Mouse (Mus musculus) testis, postnatal 10 days (tissue): ENCODE measurements around the gene Ttc7b.

Source experiments
- DNase-seq: peaks from one replicate; pipeline ENCODE4 v3.0.0; 2021; ENCODE audit warnings: low spot score

Gene Ttc7b

DNA sequence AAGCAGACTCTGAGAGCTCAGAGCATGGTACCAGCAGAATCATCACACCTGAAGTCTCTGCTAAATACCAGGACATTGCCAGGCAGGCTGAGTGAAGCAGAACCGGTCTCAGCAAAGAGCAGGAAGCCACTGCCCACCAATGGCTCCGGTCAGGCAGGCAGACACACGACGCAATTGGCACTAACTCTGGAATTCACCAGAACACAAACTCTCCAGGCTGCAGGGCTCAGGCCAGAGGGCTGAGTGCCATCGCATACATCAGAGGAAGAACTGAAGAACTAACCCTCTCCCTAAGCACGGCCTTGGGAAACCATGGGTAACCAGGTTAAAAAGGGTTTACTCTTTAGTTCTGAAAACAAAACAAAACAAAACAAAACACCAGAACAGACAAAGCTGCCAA, 73.5 kb downstream of the Ttc7b start:
- DNase-seq = no peak

DNA sequence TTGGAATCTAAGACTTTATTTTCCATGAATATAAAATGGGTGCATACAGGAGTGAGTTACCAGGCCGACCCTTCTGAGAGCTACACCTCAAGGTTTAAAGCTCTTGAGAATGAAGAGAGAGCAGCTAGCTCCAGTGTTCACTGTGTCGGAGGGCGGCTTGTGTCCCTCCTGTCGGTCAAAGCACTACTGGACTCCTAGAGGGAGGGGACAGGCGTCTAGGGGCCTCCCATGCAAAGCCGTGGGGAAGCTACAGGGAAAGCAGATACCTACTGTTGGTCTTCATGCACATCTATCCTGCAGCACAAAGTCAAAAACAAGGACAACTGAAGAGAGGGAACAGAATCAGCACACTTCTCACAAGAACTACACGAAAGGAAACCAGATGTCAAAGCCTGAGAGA, 74.9 kb downstream of the Ttc7b start:
- DNase-seq = no peak

DNA sequence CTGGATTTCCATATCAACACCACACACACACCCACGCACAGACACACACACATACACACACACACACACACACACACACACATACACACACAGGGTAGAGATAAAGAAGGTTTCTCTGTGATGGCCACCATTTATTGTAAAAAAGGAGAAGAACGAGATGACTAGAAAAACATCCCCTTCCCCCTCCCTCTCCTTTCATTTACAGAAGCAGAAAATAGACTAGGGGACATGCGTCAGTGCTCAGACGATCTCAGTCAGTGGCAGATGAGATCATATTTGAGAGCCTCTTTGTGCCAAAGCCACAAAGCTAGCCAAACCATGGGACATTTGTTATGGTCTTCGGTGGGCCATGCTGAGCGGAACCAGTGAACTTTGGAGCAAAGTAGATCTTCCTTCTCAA, 75.4 kb downstream of the Ttc7b start:
- DNase-seq = no peak

DNA sequence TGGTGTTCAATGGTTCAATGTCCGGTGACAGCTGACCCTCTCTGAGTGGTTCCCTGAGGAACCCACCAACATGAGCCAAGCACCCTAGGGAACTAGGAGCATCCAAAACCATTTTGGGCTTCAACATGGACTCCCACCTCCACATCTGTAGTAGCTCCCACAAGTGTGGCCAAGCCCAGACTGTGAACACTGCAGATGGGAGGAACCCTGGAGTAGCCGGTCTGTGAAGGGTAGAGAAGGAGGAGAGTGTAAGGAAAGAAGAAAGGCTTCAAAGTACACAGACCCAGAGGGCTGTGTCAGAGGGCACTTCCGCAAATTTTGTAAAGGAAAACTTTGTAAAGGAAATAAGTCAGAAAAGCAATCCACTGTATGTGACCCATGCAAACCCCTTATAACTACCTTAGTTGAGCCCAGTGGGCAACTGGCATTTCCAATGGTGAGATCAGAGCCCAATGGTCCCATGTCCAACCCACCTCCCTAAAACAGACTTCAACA, 75.9 kb downstream of the Ttc7b start:
- DNase-seq = no peak

DNA sequence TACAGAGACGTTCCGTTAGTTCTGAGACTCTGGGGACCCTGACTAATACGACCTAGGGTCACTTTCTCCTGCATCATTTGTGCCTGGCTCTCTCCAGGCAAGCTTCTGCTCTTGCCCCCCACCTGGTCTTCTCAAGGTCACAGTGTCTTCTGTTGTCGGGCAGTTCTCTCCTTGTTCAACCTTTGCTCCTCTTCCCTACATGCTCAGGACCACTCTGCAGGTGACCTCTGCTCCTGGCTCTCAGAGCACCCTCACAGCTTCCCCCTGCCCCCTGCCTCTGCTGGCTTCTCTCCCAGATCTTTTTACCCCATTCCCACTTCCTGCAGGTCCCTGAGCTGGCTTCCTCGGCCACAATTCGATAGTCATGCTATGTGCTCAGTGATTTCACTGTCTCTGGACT, 77.2 kb downstream of the Ttc7b start:
- no peak for DNase-seq

DNA sequence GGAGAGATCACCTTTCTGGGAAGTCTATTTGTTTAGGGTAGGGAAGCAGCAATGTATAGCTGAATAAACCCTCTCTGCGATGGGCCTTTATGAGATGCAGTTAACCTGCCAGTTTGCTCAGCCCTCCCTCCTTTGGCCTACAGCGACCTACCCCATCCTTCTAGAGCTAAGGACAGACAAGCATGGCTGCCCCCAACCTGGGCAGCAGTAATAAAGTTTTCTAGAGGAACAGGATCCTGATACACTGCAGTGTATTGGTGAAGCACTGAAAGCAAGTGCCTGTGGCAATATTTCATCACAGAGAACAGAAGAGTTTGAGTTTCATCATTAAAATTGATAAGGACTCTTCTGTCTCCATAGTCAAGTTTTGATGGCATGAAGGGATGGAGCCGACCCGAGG, 79.0 kb downstream of the Ttc7b start:
- no peak for DNase-seq

DNA sequence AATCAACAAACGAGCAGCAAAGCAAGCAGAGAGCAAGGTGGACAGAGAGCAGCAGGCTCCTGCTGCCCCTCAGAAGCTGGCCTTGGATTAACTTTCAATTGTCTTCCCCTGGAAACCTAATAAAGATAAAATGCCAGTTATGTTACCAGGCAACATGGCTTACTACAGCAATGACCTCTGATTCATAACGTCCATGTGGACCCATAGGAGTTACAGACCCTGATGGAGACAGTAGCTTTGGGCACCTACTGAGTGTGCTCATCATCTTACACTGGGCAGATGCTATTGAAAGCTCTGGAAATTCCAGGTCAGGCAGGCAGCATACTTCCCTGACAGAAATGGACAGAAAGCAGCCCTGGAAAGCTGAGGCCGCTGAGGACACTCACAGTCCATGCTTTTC, 80.7 kb downstream of the Ttc7b start:
- no peak for DNase-seq

DNA sequence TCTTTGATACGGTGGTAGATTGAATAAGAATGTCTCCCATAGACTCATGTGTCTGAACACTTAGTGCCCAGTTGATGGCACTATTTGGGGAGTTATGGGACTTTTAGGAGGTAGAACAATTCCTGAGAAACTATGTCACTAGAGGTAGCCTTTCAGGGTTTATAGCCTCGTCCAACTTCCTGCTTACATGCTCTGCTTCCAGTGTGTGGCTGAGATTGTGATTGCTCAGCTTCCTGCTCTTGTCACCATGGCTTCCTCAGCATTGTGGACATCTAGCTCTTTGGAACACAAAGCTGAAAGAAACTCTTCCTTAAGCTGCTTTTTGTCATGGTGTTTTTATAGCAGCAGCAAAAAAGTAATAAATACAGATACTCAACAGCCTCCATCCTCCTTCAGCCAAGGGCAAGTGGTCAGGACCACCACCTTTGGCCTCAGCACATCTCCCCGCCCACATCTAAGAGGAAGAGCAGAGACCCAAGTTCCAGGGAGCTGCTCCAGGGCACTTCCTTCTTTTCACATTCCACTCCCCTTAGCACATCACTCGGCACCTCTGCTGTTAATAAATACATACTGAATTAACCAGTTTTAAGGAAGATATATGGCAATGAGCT, 81.4 kb downstream of the Ttc7b start:
- DNase-seq = no peak

DNA sequence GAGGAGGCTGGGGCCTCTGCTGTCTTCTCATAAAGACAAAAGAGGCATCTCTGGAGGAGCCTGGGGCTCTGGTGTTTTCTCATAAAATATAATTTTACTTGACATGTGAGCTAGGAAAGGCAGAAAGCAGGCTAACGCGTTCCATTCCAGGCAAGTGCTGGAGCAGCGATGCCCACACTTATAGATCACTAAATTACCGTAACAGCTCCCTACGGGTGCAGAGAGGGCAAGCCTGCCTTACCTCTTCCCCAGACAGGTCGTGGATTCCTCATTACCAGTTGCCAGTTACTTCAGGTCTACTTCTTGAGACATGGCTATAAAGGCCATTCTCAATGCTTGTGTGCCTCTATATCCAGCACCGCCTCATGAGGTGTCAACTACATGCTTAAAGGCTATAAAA, 82.1 kb downstream of the Ttc7b start:
- DNase-seq = no peak

DNA sequence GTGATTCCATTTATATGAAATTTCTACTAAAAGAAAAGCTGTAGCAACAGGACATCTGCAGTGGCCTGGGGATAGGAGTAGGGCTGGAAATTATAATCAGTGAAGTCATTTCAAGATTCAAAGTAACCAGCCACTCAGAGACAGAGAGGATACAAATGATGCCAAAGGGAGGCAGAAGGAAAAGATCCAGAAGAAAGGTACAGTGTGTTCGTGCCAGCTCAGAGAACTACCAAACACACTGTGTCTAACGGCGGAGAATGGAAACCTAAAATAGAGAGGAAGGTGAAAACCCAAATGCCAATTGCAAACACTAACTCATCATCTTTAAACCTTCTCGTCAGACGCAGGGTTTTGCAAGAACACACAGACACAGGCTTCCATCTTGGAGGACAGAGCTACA, 82.8 kb downstream of the Ttc7b start:
- DNase-seq = no peak

DNA sequence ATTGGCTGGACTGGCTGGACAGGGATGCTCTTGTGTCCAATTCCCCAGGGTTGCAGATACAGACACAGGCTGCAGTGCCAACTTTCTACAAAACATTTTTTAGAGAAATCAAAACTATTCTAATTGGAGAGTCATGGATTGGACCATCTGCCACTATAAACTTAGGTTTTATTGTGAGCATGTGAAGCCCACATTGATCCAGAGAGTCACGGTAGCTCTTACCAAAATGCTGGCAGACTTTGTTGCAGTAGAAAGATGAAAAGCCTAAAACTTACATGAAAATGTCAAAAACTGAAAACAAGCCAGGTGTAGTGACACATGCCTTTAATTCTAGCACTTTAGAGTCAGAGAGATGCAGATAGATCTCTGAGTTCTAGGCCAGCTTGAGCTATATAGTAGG, 84.9 kb downstream of the Ttc7b start:
- DNase-seq = no peak

DNA sequence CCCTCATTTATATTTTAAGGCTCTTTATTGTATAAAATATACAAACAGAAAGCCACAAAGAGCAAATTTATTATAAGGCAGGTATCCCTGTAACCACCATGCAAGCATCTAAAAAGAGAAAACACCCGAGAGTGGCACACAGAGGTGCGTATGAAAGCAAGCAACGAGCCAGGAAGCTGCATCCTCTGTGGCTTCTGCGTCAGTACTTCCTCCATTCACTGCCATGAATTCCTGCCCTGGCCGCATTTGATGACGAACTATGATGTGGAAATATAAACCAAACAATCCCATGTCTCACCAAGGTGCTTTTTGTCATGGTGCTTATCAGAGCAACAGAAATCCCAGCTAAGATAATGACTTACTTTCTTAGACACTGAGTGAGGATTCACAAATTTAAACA, 88.8 kb downstream of the Ttc7b start:
- DNase-seq = no peak

DNA sequence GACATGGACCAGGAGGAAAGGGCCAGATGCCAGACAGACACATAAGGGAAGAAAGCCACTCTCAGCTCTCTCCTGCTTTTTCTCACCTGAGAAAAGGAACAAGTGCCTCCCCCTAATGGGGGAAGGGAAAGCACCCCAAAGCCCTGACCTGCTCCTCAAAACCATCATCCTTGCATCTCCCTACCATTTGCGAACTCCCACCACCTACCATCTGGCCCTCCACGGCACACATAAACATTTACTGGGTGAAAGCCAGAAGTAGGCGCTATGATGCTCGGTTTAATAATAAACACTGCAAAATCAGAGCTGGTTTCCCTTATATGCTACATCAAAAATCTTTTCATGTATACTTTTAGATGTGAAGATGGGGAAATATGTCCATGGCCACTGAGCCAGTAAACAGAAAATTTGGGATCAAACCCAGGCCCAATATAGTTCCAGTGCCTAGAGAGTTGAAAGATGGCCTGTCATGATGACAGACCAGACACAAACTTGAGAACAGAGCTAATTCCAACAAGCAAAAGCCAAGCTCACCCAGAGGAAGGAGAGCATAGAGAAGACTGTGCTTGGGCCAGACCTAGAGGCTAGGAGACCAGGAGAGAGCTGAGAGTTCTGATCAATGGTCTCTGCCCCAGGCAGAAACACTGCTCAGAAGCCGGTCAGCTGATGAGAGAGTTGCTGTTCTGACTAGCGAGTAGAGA, 91.1 kb downstream of the Ttc7b start:
- DNase-seq = no peak

DNA sequence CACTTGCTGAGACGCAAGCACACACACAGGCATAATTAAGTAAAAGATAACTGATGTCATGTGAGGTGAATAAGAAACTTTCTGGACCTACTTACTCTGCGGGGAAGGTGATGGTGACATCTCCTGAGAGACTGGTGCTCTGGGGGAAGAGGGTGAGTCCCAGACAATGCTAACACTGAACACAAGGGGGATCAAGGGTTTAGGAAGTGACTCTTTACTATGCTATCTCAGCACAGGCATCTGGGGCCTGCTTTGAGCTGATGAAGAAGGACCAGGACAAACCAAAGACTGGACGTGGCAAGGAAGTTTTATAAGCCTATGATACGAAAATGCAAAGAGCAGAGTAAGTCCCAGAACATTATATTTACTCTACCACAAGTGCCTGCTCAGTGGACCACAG, 92.4 kb downstream of the Ttc7b start:
- DNase-seq = no peak

DNA sequence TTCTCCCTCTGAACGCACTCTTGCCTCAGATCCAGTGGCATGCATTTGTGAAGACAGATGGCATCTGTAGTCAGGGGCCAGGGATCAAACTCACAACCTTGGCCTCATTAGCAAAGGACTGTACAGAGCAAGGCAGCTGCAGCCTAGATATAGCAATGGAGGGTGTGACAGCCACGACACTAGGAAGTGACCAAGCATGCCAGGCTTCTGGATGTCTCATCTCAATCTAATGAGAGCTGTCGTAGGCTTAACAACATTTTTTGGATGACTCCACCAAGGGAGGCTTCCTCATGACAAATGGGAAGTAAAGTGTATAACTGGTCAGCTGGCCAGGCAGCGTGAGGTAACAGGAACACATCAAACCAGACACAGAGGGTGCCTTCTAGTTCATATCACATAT, 94.4 kb downstream of the Ttc7b start:
- no peak for DNase-seq

DNA sequence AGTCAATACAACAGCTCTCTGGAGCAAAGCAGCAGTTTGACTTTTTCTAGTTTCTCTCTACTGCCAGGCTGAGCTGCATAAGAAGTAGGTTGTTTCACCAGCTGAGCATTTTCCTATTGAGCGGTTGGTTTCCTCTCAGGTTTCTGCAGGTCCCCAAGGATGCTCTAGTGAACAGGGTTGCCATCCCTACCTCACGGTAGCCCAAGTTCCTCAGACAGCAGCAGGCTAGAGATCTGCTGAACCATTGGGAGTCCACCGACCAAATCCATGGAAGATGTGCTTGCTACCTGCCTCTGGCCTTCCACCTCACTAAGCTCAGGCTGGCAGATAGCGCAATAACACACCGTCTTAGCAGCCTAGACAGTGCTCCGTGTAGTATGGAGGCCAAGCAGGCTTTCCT, 95.6 kb downstream of the Ttc7b start:
- no peak for DNase-seq

DNA sequence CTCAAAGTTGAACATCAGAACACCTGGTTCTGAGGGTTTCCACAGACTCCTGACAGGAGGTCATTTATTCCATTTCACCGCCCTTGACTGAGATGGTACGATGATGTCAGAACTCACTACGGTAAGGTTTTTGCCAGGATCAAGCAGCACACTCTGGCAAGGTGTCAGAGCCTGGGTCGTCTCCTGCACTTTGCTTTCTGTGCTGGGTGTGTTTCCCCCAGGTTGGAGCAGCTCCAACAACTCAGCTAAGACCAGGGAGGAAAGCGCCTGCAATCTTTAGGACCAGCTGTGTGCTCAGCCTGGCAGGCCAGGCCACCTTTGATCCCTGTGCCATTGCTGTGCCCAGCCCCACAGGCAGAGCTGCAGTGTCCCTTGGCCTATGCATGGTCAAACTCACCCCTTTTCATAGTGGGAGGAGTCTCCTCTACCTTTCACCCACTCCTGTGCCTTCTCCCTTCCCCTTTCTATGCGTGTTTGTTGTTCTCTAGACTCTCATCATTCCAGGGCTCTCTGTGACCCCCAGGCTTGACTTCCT, 98.3 kb downstream of the Ttc7b start:
- no peak for DNase-seq

DNA sequence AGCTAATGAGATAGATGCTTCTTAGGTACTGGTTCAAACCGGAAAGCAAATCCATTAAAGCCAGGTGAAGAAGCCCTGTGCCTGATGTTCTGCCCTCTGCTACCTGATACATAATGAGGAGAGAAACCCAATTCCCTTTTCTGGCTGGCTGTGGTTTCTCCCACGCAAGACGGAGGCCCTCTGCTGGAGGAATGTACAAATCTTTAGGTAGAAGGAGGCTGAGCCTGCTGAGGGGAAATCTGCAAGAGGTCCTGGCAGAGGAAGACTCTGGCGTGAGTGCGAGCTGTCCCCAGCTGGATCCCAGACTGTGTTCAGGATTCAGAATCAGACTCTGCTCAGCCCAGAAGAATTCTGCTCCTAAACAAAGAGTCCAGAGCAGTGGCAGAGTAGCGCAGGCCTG, 99.1 kb downstream of the Ttc7b start:
- DNase-seq = no peak

DNA sequence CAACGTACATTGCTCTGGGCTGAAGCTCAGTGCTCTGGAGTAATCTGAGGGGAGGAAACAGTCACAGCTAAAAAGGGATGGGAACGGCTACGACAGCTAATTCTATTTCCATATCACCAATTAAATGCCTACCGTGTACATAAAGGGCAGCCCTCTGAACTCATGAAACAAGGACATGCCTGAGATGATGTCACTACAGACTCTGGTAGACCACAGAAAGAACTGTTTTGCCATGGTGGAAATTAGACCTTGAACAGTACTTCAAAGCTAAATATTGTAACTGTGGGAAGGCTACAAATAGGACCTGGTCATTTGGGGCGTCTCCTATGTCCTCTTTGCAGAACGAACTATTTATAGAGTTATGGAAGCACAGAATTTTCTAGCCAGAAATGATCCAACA, 99.7 kb downstream of the Ttc7b start:
- DNase-seq = no peak

DNA sequence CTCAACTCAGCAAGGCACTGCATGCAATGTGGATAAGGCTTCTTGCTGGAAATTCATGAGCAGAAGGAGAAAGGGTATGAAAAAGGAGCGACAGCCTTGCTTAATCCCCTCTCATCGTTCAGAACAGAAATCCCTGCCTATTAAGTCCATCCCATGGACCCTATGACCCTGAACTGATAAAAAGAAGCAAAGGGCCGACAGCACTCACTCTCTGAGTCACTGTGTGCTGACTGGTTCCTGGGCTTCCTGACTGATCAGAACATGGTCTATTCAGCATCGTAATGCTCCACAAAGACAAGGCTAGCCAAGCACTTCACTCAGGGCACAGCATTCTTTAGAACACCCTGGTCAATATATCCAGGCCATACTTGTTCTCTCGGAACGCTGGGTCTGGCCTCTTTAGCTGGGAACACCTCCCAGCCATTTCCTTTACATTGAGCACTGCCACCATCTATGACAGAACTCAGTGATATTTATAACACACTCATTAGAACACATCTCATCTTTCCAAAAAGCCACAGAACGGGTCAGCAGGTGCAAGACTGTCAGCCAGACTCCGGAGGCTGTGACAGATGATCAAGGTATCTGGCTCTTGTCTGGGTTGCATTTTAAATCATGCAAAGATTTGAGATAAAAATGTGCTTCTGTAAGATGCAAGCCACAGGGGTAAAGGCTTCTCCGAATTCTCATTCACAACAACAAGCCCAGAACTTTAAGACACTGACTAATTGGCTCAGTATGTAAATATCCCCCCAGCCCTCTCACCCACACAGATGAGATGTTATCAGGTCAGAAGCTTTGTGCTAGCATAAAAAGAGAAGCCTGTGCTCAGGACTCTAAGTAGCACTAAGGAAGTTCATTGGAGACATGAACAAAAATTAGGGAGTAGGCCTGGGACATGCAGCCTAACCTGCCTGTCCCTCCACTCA, 100.4 kb downstream of the Ttc7b start:
- no peak for DNase-seq

DNA sequence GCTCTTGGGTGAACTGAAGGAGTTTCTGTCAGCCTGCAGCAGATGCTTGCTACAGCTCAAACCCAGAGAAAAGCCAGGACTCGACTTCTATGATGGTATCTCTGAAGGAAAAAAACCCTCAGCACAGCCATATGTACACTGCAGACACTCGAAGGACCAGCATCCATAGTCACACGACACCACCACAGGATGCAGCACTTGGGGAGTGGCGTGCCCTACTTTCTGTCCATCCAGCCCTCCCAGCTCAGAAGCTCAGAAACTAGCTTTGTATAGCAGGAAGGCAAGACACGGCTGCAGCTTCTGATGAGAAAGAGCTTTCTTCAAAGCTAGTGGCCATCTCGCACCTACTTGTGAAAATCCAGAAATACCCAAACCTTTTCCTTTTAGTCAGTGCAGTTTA, 104.8 kb downstream of the Ttc7b start:
- no peak for DNase-seq

DNA sequence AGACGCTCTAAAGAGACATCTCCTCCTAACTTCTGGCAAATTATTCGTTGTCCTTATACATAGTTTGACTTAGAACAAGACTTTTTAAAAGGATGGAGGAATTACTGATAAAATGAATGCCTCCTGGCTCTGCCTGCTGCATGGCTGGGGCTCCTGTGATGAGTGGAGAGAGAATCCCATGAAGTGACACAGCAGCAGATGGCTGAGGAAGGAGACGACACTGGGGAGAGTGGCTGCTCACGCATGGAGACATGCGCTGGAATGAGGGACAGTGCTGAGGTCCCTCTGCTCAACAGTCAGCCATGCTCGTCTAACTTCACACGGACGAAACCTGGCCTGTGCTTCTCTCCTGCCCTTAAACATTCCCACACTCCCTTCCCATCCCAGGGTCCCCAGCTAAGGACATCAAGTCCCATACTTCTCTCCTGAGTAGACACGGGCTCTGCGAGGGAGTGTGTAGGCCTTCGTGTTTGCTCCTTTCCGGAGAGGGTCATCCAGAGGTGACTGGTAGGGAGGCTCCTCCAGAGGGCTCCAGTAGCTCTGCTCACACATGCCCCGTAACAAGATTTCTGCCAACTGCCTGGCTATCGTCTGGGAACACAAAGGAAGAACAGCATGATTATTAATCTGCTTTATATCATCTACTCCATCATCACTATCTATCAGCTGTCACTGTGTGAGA, 105.8 kb downstream of the Ttc7b start:
- DNase-seq = no peak
